Mouse (Mus musculus) myocyte (in vitro differentiated cells): Measurements from ENCODE around the gene Ffar3.

ENCODE experiments used
- MAX ChIP-seq: IDR thresholded peaks from one replicate; pipeline ENCODE4 v1.6.1; 2011; ENCODE audit warnings: low read depth, mild to moderate bottlenecking, control low read depth
- TCF12 ChIP-seq: IDR thresholded peaks from one replicate; pipeline ENCODE4 v1.6.1; 2011; ENCODE audit warnings: mild to moderate bottlenecking, control low read depth; ENCODE audit not compliant: poor library complexity, insufficient read depth, severe bottlenecking
- TCF3 ChIP-seq: IDR thresholded peaks from one replicate; pipeline ENCODE4 v1.6.1; 2011; ENCODE audit warnings: low read depth, control low read depth; ENCODE audit not compliant: insufficient read length

DNA sequence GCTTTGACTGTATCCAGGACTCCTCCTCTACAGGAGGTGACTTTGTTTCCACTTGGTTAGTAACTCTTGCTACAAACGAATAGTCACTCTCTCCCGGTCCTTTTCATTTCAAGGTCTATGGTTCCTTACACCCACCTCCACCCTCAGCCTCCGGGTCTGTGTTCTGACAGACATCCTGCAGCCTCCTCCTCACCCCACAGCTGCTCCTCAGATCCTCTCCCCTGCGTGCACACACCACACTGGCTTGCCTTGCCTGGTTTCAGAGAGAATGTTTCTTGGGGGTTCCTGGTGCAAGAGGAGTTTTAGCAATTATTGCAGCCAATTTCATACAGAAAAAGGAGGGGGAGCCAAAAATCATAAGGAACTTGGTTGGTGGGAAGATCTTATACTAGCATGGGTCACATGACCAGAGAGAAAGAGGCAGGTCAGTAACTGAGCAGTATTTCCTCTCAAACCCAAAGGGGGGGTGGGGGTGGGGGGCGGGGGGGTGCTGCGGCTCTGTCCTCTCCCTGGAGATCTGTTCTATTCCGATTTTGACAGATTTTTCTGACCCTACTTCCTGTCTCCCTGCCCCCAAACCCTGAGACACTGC is 35.0 kb downstream of the Ffar3 start:
- TF ChIP-seq TCF12 (no peak), TCF3 (no peak), MAX (no peak)
